12 mouse cellular contexts compared by ENCODE assay signal in the genomic region with DNA sequence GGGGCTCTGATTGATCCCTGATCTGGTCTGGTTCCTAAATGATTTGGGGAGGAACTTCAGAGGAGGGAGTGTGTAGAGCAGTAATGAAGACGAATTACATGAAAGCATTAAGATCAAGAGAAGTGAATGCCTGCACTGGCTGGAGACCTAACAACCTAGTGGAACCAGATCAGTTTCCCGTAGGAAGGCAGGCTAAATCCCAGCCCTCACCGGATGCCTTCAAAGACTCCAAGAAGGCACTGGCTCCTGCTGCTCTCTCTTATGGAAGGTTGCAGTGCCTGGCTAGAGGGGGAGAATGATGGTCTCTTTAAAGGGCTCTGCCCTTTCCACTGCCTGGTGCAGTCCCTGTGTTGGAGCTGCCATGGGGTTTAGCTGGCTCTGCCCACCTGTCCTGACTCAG. TPM values are rescaled to one million over a fixed set of nuclear protein-coding genes. Genes with fewer than 3 reads are reported as not detected.
DNase-seq lines count a peak whose midpoint lies in the region; ATAC-seq and TF ChIP-seq lines count a peak whose summit lies in the region.
"Had no signal": no experiment of that assay in that cellular context is flagged by ENCODE, and none has a peak within 500 bp of the region (broad histone marks: within the 10 kb centered on the region; RNA-seq: fewer than 3 reads in every experiment).

No protein-coding gene starts in this region.

- ATAC-seq in hindbrain, embryonic 12.5 days (ENCODE audit: low FRiP score), result no peak
- no peak for ATAC-seq in midbrain, embryonic 13.5 days
- ATAC-seq in liver, postnatal 0 days, result no peak

- TF ChIP-seq EP300 in liver, postnatal 0 days (IDR thresholded peaks at IDR 0.05; ENCODE audit: low read depth), result no peak

- peak overlapping the region; percentile 59 for H3K4me3 ChIP-seq in gastrocnemius, adult 2 months
- no peak overlapping the region for H3K4me3 ChIP-seq in hindbrain, embryonic 12.5 days
- no peak overlapping the region for H3K4me3 ChIP-seq in midbrain, embryonic 13.5 days (replicated peaks)
- no peak overlapping the region for H3K4me3 ChIP-seq in liver, postnatal 0 days (ENCODE audit: low read depth, low read length)

- WGBS in hindbrain, embryonic 12.5 days, result 24% methylated on average over 3 of the region's 3 CpGs
- 4% methylated on average over 3 of the region's 3 CpGs for WGBS in midbrain, embryonic 13.5 days
- 43% methylated on average over 3 of the region's 3 CpGs for WGBS in liver, postnatal 0 days (ENCODE audit: insufficient replicate concordance)

- no peaks in the 10 kb centered on the region for H3K27me3 ChIP-seq in hindbrain, embryonic 12.5 days
- no peaks in the 10 kb centered on the region for H3K27me3 ChIP-seq in midbrain, embryonic 13.5 days
- H3K27me3 ChIP-seq in liver, postnatal 0 days (ENCODE audit: insufficient read depth, low read length), result 0 out of 2 replicates have a peak, but pooled peaks cover 12% of the 10 kb centered on the region

- H3K9me3 ChIP-seq in hindbrain, embryonic 12.5 days (replicated peaks), result no peaks in the 10 kb centered on the region
- H3K9me3 ChIP-seq in midbrain, embryonic 13.5 days, result no peaks in the 10 kb centered on the region
- no peaks in the 10 kb centered on the region for H3K9me3 ChIP-seq in liver, postnatal 0 days (ENCODE audit: low read length)

- H3K4me2 ChIP-seq in hindbrain, embryonic 12.5 days (replicated peaks), result no peak overlapping the region
- H3K4me2 ChIP-seq in midbrain, embryonic 13.5 days (replicated peaks), result 0 out of 2 replicates have a peak overlapping the region, but pooled peaks have one; percentile 3
- H3K4me2 ChIP-seq in liver, postnatal 0 days (ENCODE audit: low read depth, low read length), result no peak overlapping the region

- peaks cover 30% of the 10 kb centered on the region for H3K4me1 ChIP-seq in hindbrain, embryonic 12.5 days
- peaks cover 38% of the 10 kb centered on the region for H3K4me1 ChIP-seq in midbrain, embryonic 13.5 days (replicated peaks)
- H3K4me1 ChIP-seq in liver, postnatal 0 days (ENCODE audit: insufficient read depth), result peaks cover 6% of the 10 kb centered on the region; the same call in 1 of the 2 replicates

- no peak overlapping the region for H3K9ac ChIP-seq in hindbrain, embryonic 12.5 days
- no peak overlapping the region for H3K9ac ChIP-seq in midbrain, embryonic 13.5 days (replicated peaks)
- H3K9ac ChIP-seq in liver, postnatal 0 days (replicated peaks), result no peak overlapping the region

- no peak for TF ChIP-seq CTCF in gastrocnemius, adult 2 months (IDR thresholded peaks at IDR 0.05)
- TF ChIP-seq CTCF in liver, postnatal 0 days (IDR thresholded peaks at IDR 0.05; ENCODE audit: low read depth), result no peak

- no peaks in the 10 kb centered on the region for H3K36me3 ChIP-seq in hindbrain, embryonic 12.5 days
- no peaks in the 10 kb centered on the region for H3K36me3 ChIP-seq in midbrain, embryonic 13.5 days
- no peaks in the 10 kb centered on the region for H3K36me3 ChIP-seq in liver, postnatal 0 days (replicated peaks; ENCODE audit: insufficient read depth, low read length)

- intact Hi-C loops in gastrocnemius, adult 2 months (cut with DNase I), result no loop called here

- no peak for DNase-seq in gastrocnemius, adult 2 months
- DNase-seq in gastrocnemius, adult 8-10 months (ENCODE audit: low spot score in 2 of 2), result no peak
- DNase-seq in embryo, embryonic 10.5 days (ENCODE audit: low spot score), result peak; percentile 45
- no peak for DNase-seq in liver, postnatal 0 days
- no peak for DNase-seq in adipocyte (ENCODE audit: low spot score)
- DNase-seq in adrenal gland, adult 8-10 months, result no peak
- DNase-seq: B cell, adult 2 months; cerebellum, postnatal 36 days; gastrocnemius, postnatal 25 days had no signal

- H3K27ac ChIP-seq in gastrocnemius, adult 2 months, result peak overlapping the region; percentile 60; the same call in 1 of the 2 replicates
- 0 out of 2 replicates have a peak overlapping the region, but pooled peaks have one; percentile 26 for H3K27ac ChIP-seq in hindbrain, embryonic 12.5 days
- H3K27ac ChIP-seq in midbrain, embryonic 13.5 days, result no peak overlapping the region
- no peak overlapping the region for H3K27ac ChIP-seq in liver, postnatal 0 days (ENCODE audit: low read depth)

RNA-seq across cellular contexts. Expression of a gene that starts 24.4 kb away (rescaled TPM):
- under 1 TPM; 0.36 to 0.45 TPM for total RNA-seq in gastrocnemius, adult 2 months (2021)
- total RNA-seq in gastrocnemius, adult 8-10 months (2022), result under 1 TPM; 0.13 to 0.99 (median 0.24) TPM
- 0.21 and 0.25 TPM in 2 replicates for polyA plus RNA-seq in hindbrain, embryonic 12.5 days (2016; fragmentation: Nextera tagmentation; extraction: Ambion mirVana)
- polyA plus RNA-seq in midbrain, embryonic 13.5 days (2015; fragmentation: Nextera tagmentation; extraction: Ambion mirVana), result 0.17 and 0.20 TPM in 2 replicates
- polyA plus RNA-seq in liver, postnatal 0 days (2015; fragmentation: Nextera tagmentation; extraction: Ambion mirVana), result 0.20 and 0.31 TPM in 2 replicates
- under 1 TPM in 3 of 4 experiments, not detected in 1; 0.10 to 0.17 (median 0.15) TPM for total RNA-seq in adrenal gland, adult 8-10 months (2022)
- total RNA-seq: hematopoietic stem cell, adult 5-6 weeks had no signal

Comparison
In these comparisons a context has a peak if more than half of its experiments do, and no peak if none do; other contexts are left out.
1. H3K27ac ChIP-seq: peak in gastrocnemius, adult 2 months (single experiment) and hindbrain, embryonic 12.5 days (single experiment); none in midbrain, embryonic 13.5 days (single experiment) and liver, postnatal 0 days (single experiment).